Mouse (Mus musculus) lung, adult 2 months (tissue): ENCODE data around the gene Aak1.

Source experiments
- CTCF ChIP-seq: fragments of 200-500 bp; IDR thresholded peaks from 2 replicates; pipeline ENCODE4 v1.5.1; 2011; ENCODE audit warnings: mild to moderate bottlenecking, low read length, control low read depth; ENCODE audit not compliant: insufficient read depth
- POLR2A ChIP-seq: fragments of 200-500 bp; IDR thresholded peaks from 2 replicates; pipeline ENCODE4 v1.6.1; 2011; ENCODE audit warnings: low read depth, mild to moderate bottlenecking, control low read depth, low read length, borderline replicate concordance; ENCODE audit errors: extremely low read depth

DNA sequence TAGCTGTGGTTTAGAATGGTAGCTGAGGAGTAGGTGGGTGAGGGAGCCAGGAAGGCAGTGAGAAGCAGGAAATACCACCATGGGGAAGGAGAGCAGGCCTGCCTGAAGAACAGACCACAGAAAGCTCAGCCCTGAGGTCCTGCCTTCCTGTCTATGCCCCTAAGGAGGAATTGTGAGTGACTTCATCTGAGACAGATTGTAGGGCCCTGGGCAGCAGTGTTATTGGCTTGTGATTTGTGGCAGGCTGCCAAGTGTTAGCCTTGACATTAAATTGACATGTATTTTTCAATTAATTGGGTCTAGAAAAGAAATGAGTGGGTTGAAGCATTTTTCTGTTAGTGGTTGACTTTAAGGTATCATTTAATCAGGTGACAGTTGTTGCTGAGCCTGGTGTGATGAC lies 179.6 kb downstream of the Aak1 start:
- no peak for TF ChIP-seq CTCF
- no peak for TF ChIP-seq POLR2A
